Mouse (Mus musculus): ENCODE measurements around the gene Lrrc56. TPM values are rescaled to one million over a fixed set of nuclear protein-coding genes. Genes with fewer than 3 reads are reported as not detected.

Lrrc56 gene
- total and polyA plus RNA-seq, 3 experiments: 1.3 to 4.0 (median 2.3) TPM

DNA sequence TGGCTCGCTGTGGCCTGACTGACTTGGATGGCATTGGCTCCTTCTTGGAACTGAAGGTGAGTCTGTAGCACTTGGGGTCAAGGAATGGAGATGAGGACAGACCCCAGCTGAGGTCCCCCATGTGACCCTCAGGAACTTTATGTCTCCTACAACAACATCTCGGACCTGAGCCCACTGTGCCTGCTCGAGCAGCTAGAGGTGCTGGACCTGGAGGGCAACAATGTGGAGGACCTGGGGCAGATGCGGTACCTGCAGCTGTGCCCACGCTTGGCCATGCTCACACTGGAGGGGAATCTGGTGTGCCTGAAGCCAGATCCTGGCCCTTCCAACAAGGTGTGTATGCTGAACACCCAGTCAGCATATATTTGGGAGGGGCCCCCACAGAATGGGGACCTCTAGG is 11.5 kb downstream of the Lrrc56 start:
- TF ChIP-seq CTCF (IDR thresholded peaks at IDR 0.05; ENCODE audit: low read depth, low read length) (no peak), POLR2AphosphoS5 (IDR thresholded peaks at IDR 0.05; ENCODE audit: insufficient replicate concordance, low read depth, low read length) (no peak), GATA2 (IDR thresholded peaks at IDR 0.05; ENCODE audit: borderline replicate concordance, low read depth, low read length) (no peak), GATA1 (IDR thresholded peaks at IDR 0.05; ENCODE audit: borderline replicate concordance, low read length) (no peak), TAL1 (conservative IDR thresholded peaks at IDR 0.05; ENCODE audit: low read depth, low read length) (no peak)
- no peak for DNase-seq (ENCODE audit: low spot score)
- Histone ChIP-seq H3K4me1 (ENCODE audit: insufficient read depth, low read depth, low read length) (no peaks in the 10 kb centered on the region), H3K36me3 (replicated peaks) (no peaks in the 10 kb centered on the region), H3K9me3 (replicated peaks) (no peaks in the 10 kb centered on the region), H3K4me3 (ENCODE audit: low read depth, low read length) (no peak overlapping the region), H3K27me3 (ENCODE audit: insufficient read depth, low read length) (peaks cover 55% of the 10 kb centered on the region)
- ATAC-seq (ENCODE audit: extremely low read depth, insufficient number of reproducible peaks, low FRiP score, poor library complexity, severe bottlenecking): no peak

DNA sequence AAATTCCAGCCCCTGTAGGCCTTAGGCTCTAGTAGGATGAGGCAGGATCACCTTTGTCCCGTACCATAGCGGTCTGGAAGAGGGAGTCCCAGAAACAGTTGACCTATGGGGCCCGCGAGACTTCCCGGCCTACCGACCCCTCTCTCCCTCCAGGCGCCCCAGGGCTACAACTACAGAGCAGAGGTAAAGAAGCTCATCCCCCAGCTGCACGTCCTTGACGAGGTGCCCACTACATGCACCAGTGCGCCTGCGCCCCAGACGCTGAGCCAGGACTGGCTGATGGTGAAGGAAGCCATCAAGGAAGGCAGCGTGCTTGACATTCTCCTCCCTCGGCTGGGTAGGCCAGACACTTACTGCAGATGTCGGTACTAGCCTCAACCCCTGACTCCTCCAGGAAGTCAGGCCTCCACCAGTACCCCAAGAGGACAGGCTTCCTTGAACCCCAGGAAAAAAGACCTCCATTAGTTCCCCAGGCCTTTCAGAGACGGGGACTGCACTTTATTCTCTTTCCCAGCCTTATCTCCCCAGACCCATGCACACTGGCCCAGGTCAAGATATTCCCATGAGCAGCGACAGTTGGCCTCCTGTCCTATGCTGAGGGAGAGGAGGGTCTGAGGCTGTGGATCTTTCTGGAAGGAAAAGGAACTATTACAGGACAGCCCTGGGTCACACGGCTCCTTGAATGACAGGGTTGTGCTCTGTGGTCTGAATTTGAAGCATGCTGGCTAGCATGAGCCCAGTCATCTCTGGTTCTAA is 12.4 kb downstream of the Lrrc56 start:
- ATAC-seq (ENCODE audit: extremely low read depth, insufficient number of reproducible peaks, low FRiP score, poor library complexity, severe bottlenecking) (no peak), DNase-seq (ENCODE audit: low spot score) (no peak)
- Histone ChIP-seq H3K4me3 (ENCODE audit: low read depth, low read length) (no peak overlapping the region), H3K4me1 (ENCODE audit: insufficient read depth, low read depth, low read length) (no peaks in the 10 kb centered on the region), H3K27me3 (ENCODE audit: insufficient read depth, low read length) (peaks cover 64% of the 10 kb centered on the region), H3K36me3 (replicated peaks) (no peaks in the 10 kb centered on the region), H3K9me3 (replicated peaks) (no peaks in the 10 kb centered on the region)
- TF ChIP-seq GATA2 (IDR thresholded peaks at IDR 0.05; ENCODE audit: borderline replicate concordance, low read depth, low read length) (no peak), TAL1 (conservative IDR thresholded peaks at IDR 0.05; ENCODE audit: low read depth, low read length) (no peak), GATA1 (IDR thresholded peaks at IDR 0.05; ENCODE audit: borderline replicate concordance, low read length) (no peak), CTCF (IDR thresholded peaks at IDR 0.05; ENCODE audit: low read depth, low read length) (no peak), POLR2AphosphoS5 (IDR thresholded peaks at IDR 0.05; ENCODE audit: insufficient replicate concordance, low read depth, low read length) (no peak)

DNA sequence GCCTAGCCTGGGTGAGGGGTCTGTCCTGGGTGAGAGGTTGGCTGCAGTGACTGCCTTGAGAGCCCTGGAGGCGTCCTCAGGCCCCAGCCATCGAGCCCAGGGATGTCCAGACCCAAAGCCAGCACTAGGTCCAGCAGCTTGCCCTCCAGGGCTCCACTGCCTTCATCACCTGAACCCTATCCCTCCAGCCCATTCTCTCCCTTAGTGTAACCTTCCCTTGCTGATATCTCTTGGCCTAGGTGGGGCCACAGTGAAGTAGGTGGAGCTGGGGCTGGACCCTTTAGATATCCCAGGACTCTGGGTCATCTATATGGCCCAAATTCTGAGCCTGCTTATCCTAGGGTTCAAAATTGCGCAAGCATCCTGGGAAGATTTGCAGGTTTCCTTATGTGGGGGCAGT is 15.6 kb downstream of the Lrrc56 start:
- Histone ChIP-seq H3K27me3 (ENCODE audit: insufficient read depth, low read length) (peaks cover 86% of the 10 kb centered on the region), H3K4me3 (ENCODE audit: low read depth, low read length) (no peak overlapping the region), H3K9me3 (replicated peaks) (no peaks in the 10 kb centered on the region), H3K36me3 (replicated peaks) (no peaks in the 10 kb centered on the region), H3K4me1 (ENCODE audit: insufficient read depth, low read depth, low read length) (peaks cover 10% of the 10 kb centered on the region; the same call in 1 of the 2 replicates)
- no peak for ATAC-seq (ENCODE audit: extremely low read depth, insufficient number of reproducible peaks, low FRiP score, poor library complexity, severe bottlenecking)
- TF ChIP-seq GATA1 (IDR thresholded peaks at IDR 0.05; ENCODE audit: borderline replicate concordance, low read length) (no peak), POLR2AphosphoS5 (IDR thresholded peaks at IDR 0.05; ENCODE audit: insufficient replicate concordance, low read depth, low read length) (no peak), TAL1 (conservative IDR thresholded peaks at IDR 0.05; ENCODE audit: low read depth, low read length) (no peak), CTCF (IDR thresholded peaks at IDR 0.05; ENCODE audit: low read depth, low read length) (no peak), GATA2 (IDR thresholded peaks at IDR 0.05; ENCODE audit: borderline replicate concordance, low read depth, low read length) (no peak)
- no peak for DNase-seq (ENCODE audit: low spot score)

DNA sequence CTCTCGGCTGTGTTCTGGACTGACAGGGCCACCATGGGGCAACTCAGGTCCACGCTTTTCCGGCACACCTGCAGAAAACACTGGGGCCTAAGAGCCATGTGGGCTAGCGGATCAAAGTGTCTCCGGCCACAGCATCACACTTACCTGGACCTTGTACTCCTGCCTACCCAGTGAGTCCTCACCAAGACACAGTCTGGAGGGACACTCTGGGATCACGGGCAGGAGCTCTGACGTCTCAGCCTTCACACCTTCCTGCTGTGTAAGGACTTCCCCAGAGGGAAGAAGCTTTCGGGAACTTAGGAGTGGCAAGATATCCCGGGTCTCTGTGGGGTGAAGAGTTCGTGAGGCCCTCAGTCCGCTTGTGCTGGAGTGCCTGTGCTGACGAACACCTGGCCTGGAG is 16.2 kb downstream of the Lrrc56 start:
- H3K27me3 ChIP-seq (ENCODE audit: insufficient read depth, low read length): peaks cover 80% of the 10 kb centered on the region
- H3K4me3 ChIP-seq (ENCODE audit: low read depth, low read length): no peak overlapping the region
- DNase-seq (ENCODE audit: low spot score) (no peak), ATAC-seq (ENCODE audit: extremely low read depth, insufficient number of reproducible peaks, low FRiP score, poor library complexity, severe bottlenecking) (no peak)
- no peaks in the 10 kb centered on the region for H3K9me3 ChIP-seq (replicated peaks)
- H3K4me1 ChIP-seq (ENCODE audit: insufficient read depth, low read depth, low read length): peaks cover 16% of the 10 kb centered on the region
- TF ChIP-seq TAL1 (conservative IDR thresholded peaks at IDR 0.05; ENCODE audit: low read depth, low read length): no peak
- TF ChIP-seq POLR2AphosphoS5 (IDR thresholded peaks at IDR 0.05; ENCODE audit: insufficient replicate concordance, low read depth, low read length): no peak
- no peaks in the 10 kb centered on the region for H3K36me3 ChIP-seq (replicated peaks)

DNA sequence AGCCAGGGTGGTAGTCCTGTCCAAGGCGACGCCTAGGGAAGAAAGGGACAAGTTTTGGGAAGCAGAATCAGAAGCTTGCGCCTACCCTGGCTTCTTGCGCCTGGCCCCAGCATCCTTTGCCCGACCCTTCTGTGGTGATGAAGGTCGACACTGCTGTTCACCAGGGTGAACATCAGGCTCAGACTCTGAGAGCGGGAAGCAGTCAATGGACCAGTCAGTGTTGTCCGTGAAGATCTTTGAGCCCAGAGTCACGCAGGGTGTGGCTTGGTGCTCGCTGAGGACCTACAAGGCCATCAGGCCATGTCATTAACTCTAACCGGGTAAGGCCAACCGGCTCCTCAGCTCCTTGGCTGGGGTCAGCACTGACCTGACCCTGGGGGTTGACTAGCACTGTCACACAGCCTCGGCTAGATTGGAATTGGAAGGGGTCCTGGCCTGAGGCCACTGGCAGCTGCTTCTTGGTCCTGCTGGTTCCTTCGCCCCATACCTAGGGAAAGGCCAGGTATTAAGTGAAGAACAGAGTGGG is 16.7 kb downstream of the Lrrc56 start:
- peaks cover 75% of the 10 kb centered on the region for H3K27me3 ChIP-seq (ENCODE audit: insufficient read depth, low read length)
- H3K9me3 ChIP-seq (replicated peaks): no peaks in the 10 kb centered on the region
- no peaks in the 10 kb centered on the region for H3K36me3 ChIP-seq (replicated peaks)
- DNase-seq (ENCODE audit: low spot score) (no peak), ATAC-seq (ENCODE audit: extremely low read depth, insufficient number of reproducible peaks, low FRiP score, poor library complexity, severe bottlenecking) (no peak)
- peaks cover 20% of the 10 kb centered on the region for H3K4me1 ChIP-seq (ENCODE audit: insufficient read depth, low read depth, low read length)
- no peak for TF ChIP-seq GATA1 (IDR thresholded peaks at IDR 0.05; ENCODE audit: borderline replicate concordance, low read length)
- H3K4me3 ChIP-seq (ENCODE audit: low read depth, low read length): no peak overlapping the region

DNA sequence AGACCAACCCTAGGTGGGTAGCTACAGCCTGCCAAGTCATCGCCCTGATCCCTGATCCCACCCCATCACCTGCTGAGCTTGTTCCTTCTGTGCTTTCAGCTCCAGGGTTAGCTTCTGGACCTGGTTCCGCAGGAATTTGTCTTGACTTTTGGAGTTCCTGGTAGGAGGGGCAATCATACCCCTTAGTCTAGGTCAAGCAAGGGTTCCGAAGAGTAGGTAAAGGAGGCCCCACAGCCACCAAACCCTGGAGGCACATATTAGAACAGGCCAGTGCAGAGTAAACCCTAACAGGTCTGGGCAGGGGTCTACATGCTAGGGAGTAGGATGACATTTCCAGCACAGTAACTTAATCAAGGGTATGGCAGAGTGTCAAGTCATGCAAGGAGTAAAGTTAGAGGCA is 19.2 kb downstream of the Lrrc56 start:
- H3K27me3 ChIP-seq (ENCODE audit: insufficient read depth, low read length): peaks cover 56% of the 10 kb centered on the region
- ATAC-seq (ENCODE audit: extremely low read depth, insufficient number of reproducible peaks, low FRiP score, poor library complexity, severe bottlenecking): no peak
- H3K4me3 ChIP-seq (ENCODE audit: low read depth, low read length): no peak overlapping the region
- H3K36me3 ChIP-seq (replicated peaks): peaks cover 18% of the 10 kb centered on the region
- no peak for DNase-seq (ENCODE audit: low spot score)
- H3K4me1 ChIP-seq (ENCODE audit: insufficient read depth, low read depth, low read length): peaks cover 45% of the 10 kb centered on the region
- no peak for TF ChIP-seq POLR2AphosphoS5 (IDR thresholded peaks at IDR 0.05; ENCODE audit: insufficient replicate concordance, low read depth, low read length)
- no peak for TF ChIP-seq GATA2 (IDR thresholded peaks at IDR 0.05; ENCODE audit: borderline replicate concordance, low read depth, low read length)
- no peak for TF ChIP-seq TAL1 (conservative IDR thresholded peaks at IDR 0.05; ENCODE audit: low read depth, low read length)
- TF ChIP-seq CTCF (IDR thresholded peaks at IDR 0.05; ENCODE audit: low read depth, low read length): no peak
- no peak for TF ChIP-seq GATA1 (IDR thresholded peaks at IDR 0.05; ENCODE audit: borderline replicate concordance, low read length)
- no peaks in the 10 kb centered on the region for H3K9me3 ChIP-seq (replicated peaks)
